Mouse (Mus musculus) MEL (cell line): ENCODE results near the gene Zcchc24. TPM values are rescaled to one million over a fixed set of nuclear protein-coding genes. Genes with fewer than 3 reads are reported as not detected.

Experiments used
- DNase-seq: peaks from one replicate; pipeline ENCODE4 v3.0.0; 2011; ENCODE audit warnings: low read depth, low spot score
- H3K27ac ChIP-seq: 2 replicates; pipeline ENCODE4 v1.5.1; 2012; ENCODE audit warnings: low read depth, mild to moderate bottlenecking, control low read depth, low read length, moderate library complexity; ENCODE audit not compliant: control insufficient read depth
- H3K27me3 ChIP-seq, 2 experiments: fragments of 150-350 bp in 1 of 2; sonication (generic) in 1 of 2; 2 replicates each; pipeline ENCODE4 v1.6.1; 2012; ENCODE audit warnings: low read length in 2 of 2, mild to moderate bottlenecking in 2 of 2, improper control_type of control experiment in 1 of 2, moderate library complexity in 1 of 2; ENCODE audit not compliant: insufficient read depth in 2 of 2, control insufficient read depth in 1 of 2
- H3K36me3 ChIP-seq, 2 experiments: 2 replicates each; pipeline ENCODE4 v1.6.1; 2012 to 2014; ENCODE audit warnings: low read length in 2 of 2, improper control_type of control experiment in 1 of 2, inconsistent platforms in 1 of 2, mild to moderate bottlenecking in 1 of 2; ENCODE audit not compliant: insufficient read depth in 2 of 2, control insufficient read depth in 1 of 2
- H3K4me1 ChIP-seq, 2 experiments: fragments of 150-350 bp in 1 of 2; sonication (generic) in 1 of 2; 2 replicates each; pipeline ENCODE4 v1.6.1; 2012; ENCODE audit warnings: low read length in 2 of 2, improper control_type of control experiment in 1 of 2, mild to moderate bottlenecking in 1 of 2; ENCODE audit not compliant: insufficient read depth in 2 of 2, control insufficient read depth in 1 of 2
- H3K4me3 ChIP-seq, 2 experiments: fragments of 150-350 bp in 1 of 2; sonication (generic) in 1 of 2; 2 replicates each; pipeline ENCODE4 v1.5.1; 2012; ENCODE audit warnings: low read depth in 2 of 2, low read length in 2 of 2, mild to moderate bottlenecking in 2 of 2, moderate library complexity in 2 of 2, control low read depth in 1 of 2, improper control_type of control experiment in 1 of 2; ENCODE audit not compliant: control insufficient read depth in 1 of 2, insufficient read depth in 1 of 2
- H3K79me2 ChIP-seq: 2 replicates; pipeline ENCODE4 v1.6.1; 2012; ENCODE audit warnings: mild to moderate bottlenecking, low read length, moderate library complexity; ENCODE audit not compliant: control insufficient read depth, poor library complexity, insufficient read depth
- H3K9ac ChIP-seq: 2 replicates; pipeline ENCODE4 v1.6.1; 2012; ENCODE audit warnings: low read depth, mild to moderate bottlenecking, control low read depth, low read length, moderate library complexity; ENCODE audit not compliant: control insufficient read depth, poor library complexity, severe bottlenecking
- H3K9me3 ChIP-seq: fragments of 150-350 bp; sonication (generic); replicated peaks from 2 replicates; pipeline ENCODE4 v1.6.1; 2012; ENCODE audit warnings: mild to moderate bottlenecking, low read length, improper control_type of control experiment, moderate library complexity; ENCODE audit not compliant: insufficient read depth
- CHD1 ChIP-seq: IDR thresholded peaks from 2 replicates; pipeline ENCODE4 v1.6.1; 2012; ENCODE audit warnings: low read depth, mild to moderate bottlenecking, inconsistent platforms, low read length, improper control_type of control experiment
- EP300 ChIP-seq, 2 experiments: IDR thresholded peaks; 2 replicates each; pipeline ENCODE4 v1.6.1; 2011; ENCODE audit warnings: improper control_type of control experiment in 2 of 2, low read length in 2 of 2, low read depth in 1 of 2, mild to moderate bottlenecking in 1 of 2
- ETS1 ChIP-seq: IDR thresholded peaks from 2 replicates; pipeline ENCODE4 v1.6.1; 2012; ENCODE audit warnings: low read depth, mild to moderate bottlenecking, inconsistent platforms, low read length, improper control_type of control experiment, moderate library complexity
- GABPA ChIP-seq: IDR thresholded peaks from 2 replicates; pipeline ENCODE4 v1.6.1; 2012; ENCODE audit warnings: low read depth, mild to moderate bottlenecking, inconsistent platforms, low read length, improper control_type of control experiment, moderate library complexity
- HCFC1 ChIP-seq: IDR thresholded peaks from 2 replicates; pipeline ENCODE4 v1.6.1; 2012; ENCODE audit warnings: low read depth, mild to moderate bottlenecking, inconsistent platforms, low read length, improper control_type of control experiment, moderate library complexity
- MAZ ChIP-seq: IDR thresholded peaks from 2 replicates; pipeline ENCODE4 v1.6.1; 2012; ENCODE audit warnings: low read depth, mild to moderate bottlenecking, inconsistent platforms, low read length, improper control_type of control experiment
- MEF2A ChIP-seq: IDR thresholded peaks from 2 replicates; pipeline ENCODE4 v1.6.1; 2014; ENCODE audit warnings: low read depth, mild to moderate bottlenecking, inconsistent platforms, low read length, improper control_type of control experiment; ENCODE audit not compliant: poor library complexity, insufficient replicate concordance, severe bottlenecking; ENCODE audit errors: extremely low read depth
- MYB ChIP-seq: IDR thresholded peaks from 2 replicates; pipeline ENCODE4 v1.6.1; 2011; ENCODE audit warnings: mild to moderate bottlenecking, low read depth, low read length, improper control_type of control experiment
- MYC ChIP-seq: IDR thresholded peaks from 2 replicates; pipeline ENCODE4 v1.6.1; 2011; ENCODE audit warnings: low read depth, mild to moderate bottlenecking, low read length, improper control_type of control experiment, moderate library complexity
- POLR2A ChIP-seq, 2 experiments: IDR thresholded peaks; 2 replicates each; pipeline ENCODE4 v1.6.1; 2011 to 2012; ENCODE audit warnings: low read length in 2 of 2, mild to moderate bottlenecking in 2 of 2, control low read depth in 1 of 2, improper control_type of control experiment in 1 of 2, low read depth in 1 of 2, moderate library complexity in 1 of 2; ENCODE audit not compliant: control insufficient read depth in 1 of 2, insufficient read depth in 1 of 2, poor library complexity in 1 of 2
- POLR2AphosphoS2 ChIP-seq: IDR thresholded peaks from 2 replicates; pipeline ENCODE4 v1.6.1; 2011; ENCODE audit warnings: low read length, improper control_type of control experiment
- POLR2AphosphoS5 ChIP-seq: IDR thresholded peaks from 2 replicates; pipeline ENCODE4 v1.6.1; 2012; ENCODE audit warnings: low read depth, borderline replicate concordance, mild to moderate bottlenecking, inconsistent platforms, low read length, moderate library complexity, mixed read lengths
- RAD21 ChIP-seq: IDR thresholded peaks from 2 replicates; pipeline ENCODE4 v1.6.1; 2011; ENCODE audit warnings: mild to moderate bottlenecking, low read depth, low read length, improper control_type of control experiment
- SIN3A ChIP-seq: IDR thresholded peaks from 2 replicates; pipeline ENCODE4 v1.6.1; 2012; ENCODE audit warnings: low read length, improper control_type of control experiment, inconsistent platforms
- TAL1 ChIP-seq: IDR thresholded peaks from 2 replicates; pipeline ENCODE4 v1.6.1; 2012; ENCODE audit warnings: mild to moderate bottlenecking, inconsistent platforms, low read length, moderate library complexity, mixed read lengths
- TBP ChIP-seq: IDR thresholded peaks from 2 replicates; pipeline ENCODE4 v1.8.0; 2011; ENCODE audit warnings: low read depth, low read length, improper control_type of control experiment
- TCF12 ChIP-seq: IDR thresholded peaks from 2 replicates; pipeline ENCODE4 v1.6.1; 2014; ENCODE audit warnings: low read depth, mild to moderate bottlenecking, inconsistent platforms, low read length, improper control_type of control experiment, moderate library complexity
- ZC3H11A ChIP-seq: IDR thresholded peaks from 2 replicates; pipeline ENCODE4 v1.6.1; 2012; ENCODE audit warnings: low read depth, mild to moderate bottlenecking, inconsistent platforms, low read length, improper control_type of control experiment
- polyA plus RNA-seq, 2 experiments: library from polyadenylated mRNA; stranded (reverse) in 1 of 2; unstranded in 1 of 2; fragments of >175 nt in 1 of 2; fragments of >200 nt in 1 of 2; gene quantifications; 2 replicates each; pipeline versions ENCODE4 v1.2.1 to v1.2.4; 2012; ENCODE audit warnings: low replicate concordance in 2 of 2, low read depth in 1 of 2; ENCODE audit not compliant: insufficient read length in 2 of 2, insufficient read depth in 1 of 2, missing spikeins in 1 of 2
- total RNA-seq: library from RNA; depleted of rRNA; stranded (reverse); fragments of 300-350 nt; gene quantifications from 2 replicates; pipeline ENCODE4 v1.2.3, GENCODE M21; 2012

The Zcchc24 gene
- total and polyA plus RNA-seq, 3 experiments: 2.3 to 8.7 TPM; not detected in 1

DNA sequence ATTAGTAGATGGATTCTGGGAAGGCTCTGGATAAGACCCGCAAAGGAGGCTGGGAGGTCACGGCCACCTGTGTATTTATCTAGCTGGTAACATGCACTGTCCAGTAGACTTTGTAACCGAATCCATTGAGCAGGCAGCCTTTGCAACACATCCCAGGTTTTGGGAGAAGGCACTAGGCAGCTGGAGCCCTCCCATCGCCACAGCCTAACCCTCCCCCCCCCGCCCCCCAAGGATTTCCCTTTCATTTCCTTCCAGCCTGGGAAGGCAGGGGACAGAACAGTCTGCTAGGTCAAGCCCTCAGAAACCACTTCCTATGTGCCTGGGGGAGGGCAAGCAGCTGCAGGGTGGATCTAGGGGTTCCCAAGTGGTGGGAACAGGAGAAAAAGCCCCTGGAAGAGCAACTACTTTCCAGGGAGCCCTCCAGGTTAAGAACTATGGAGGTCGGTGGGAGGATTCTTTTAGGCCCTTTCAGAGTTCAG is 1.1 kb downstream of the Zcchc24 start:
- Histone ChIP-seq H3K79me2 (peaks cover 1% of the 10 kb centered on the region; the same call in 1 of the 2 replicates), H3K9me3 (no peaks in the 10 kb centered on the region), H3K4me1 (peaks cover 0 to 3% of the 10 kb centered on the region in 2 experiments; a peak in 2 of 4 replicates), H3K4me3 (peak overlapping the region; percentile 66 to 74), H3K9ac (peak overlapping the region; percentile 68), H3K27me3 (no peaks in the 10 kb centered on the region), H3K36me3 (peaks cover 0 to 2% of the 10 kb centered on the region in 2 experiments; a peak in 2 of 4 replicates), H3K27ac (no peak overlapping the region; the same call in 1 of the 2 replicates)
- TF ChIP-seq POLR2AphosphoS2 (no peak), MYC (no peak), POLR2AphosphoS5 (no peak), MYB (no peak), GABPA (no peak), MAZ (no peak), SIN3A (no peak), EP300 (IDR thresholded peaks at IDR 0.05; ENCODE audit: low read depth in 1 of 2, low read length in 2 of 2) (no peak), RAD21 (no peak), ETS1 (no peak), MEF2A (no peak), TAL1 (no peak), HCFC1 (no peak), CHD1 (no peak), ZC3H11A (no peak), POLR2A (IDR thresholded peaks at IDR 0.05; ENCODE audit: control insufficient read depth in 1 of 2, insufficient read depth in 1 of 2, low read depth in 1 of 2, low read length in 2 of 2, poor library complexity in 1 of 2) (no peak)
- DNase-seq: no peak

DNA sequence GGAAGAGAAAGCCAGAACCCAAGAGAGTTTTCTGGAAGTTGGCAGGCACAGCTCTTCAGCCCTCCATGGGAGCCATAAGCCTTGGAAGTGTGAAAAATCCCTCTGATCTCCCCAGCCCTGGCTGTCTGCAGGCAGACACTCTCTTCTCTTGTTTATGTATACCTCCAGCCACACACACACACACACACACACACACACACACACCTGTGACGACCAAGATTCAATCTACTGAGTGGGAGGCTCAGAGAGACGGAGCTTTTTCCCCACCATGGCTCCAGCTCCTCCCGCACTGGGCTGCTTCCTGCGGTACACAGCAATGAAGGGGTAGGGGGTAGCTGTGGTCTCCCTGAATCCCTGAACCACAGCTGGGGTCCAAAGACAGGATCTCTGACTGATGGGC is 2.4 kb downstream of the Zcchc24 start:
- Histone ChIP-seq H3K27ac (no peak overlapping the region), H3K9ac (no peak overlapping the region), H3K4me1 (peaks cover 6% of the 10 kb centered on the region in 2 experiments; a peak in 2 of 4 replicates), H3K9me3 (no peaks in the 10 kb centered on the region), H3K27me3 (no peaks in the 10 kb centered on the region), H3K79me2 (peaks cover 1% of the 10 kb centered on the region; the same call in 1 of the 2 replicates), H3K4me3 (no peak overlapping the region), H3K36me3 (peaks cover 0 to 2% of the 10 kb centered on the region in 2 experiments; a peak in 2 of 4 replicates)
- no peak for TF ChIP-seq TBP
- no peak for TF ChIP-seq SIN3A
- no peak for TF ChIP-seq POLR2AphosphoS5
- TF ChIP-seq ZC3H11A: no peak
- no peak for TF ChIP-seq TCF12
- no peak for DNase-seq
